In the genomic region with DNA sequence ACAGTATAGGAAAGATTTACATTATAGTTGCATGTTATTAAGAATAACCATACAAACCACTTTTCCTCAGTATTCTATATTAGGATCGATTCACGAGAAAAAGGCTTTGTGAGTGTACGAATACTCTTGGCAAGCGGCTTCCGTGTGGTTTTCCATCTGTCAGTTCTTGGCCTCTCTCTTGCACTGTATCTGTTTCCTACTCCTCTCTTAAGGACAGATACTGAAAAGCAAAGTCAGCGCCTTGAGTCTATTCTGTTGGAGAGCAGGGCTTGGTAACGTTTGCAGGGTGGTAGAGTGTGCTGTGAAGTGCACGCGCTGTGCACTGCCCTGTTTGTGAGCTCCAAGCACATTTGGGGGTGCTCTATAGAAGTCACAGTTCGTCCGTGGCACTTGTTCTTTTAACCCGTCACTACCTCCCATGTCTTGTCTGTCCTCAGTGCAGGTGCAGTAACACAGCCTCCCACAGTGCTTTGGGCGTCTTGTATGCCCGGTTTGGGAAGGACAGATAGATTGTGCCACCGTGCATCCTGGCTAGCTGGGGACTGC, we compare ENCODE assay signal across 21 mouse cellular contexts. TPM values are rescaled to one million over a fixed set of nuclear protein-coding genes. Genes with fewer than 3 reads are reported as not detected.
DNase-seq lines count a peak whose midpoint lies in the region; ATAC-seq and TF ChIP-seq lines count a peak whose summit lies in the region.
"Had no signal": no experiment of that assay in that cellular context is flagged by ENCODE, and none has a peak within 500 bp of the region (broad histone marks: within the 10 kb centered on the region; RNA-seq: fewer than 3 reads in every experiment).

No protein-coding gene starts in this region.

- H3K36me3 ChIP-seq in forebrain, embryonic 15.5 days: peaks cover 33% of the 10 kb centered on the region
- H3K36me3 ChIP-seq in forebrain, embryonic 12.5 days (replicated peaks): peaks cover 57% of the 10 kb centered on the region
- peaks cover 95% of the 10 kb centered on the region for H3K36me3 ChIP-seq in G1E (replicated peaks)

- no peak for DNase-seq in cerebellum, adult 11-12 months
- DNase-seq in G1E (ENCODE audit: low spot score): no peak
- peak; percentile 59 to 66 for DNase-seq in cerebellum, postnatal 25 days
- DNase-seq in heart, postnatal 14 days: no peak
- DNase-seq in lung, adult 18-20 months: no peak
- DNase-seq: adrenal gland, postnatal 10 days; heart, postnatal 4 days; kidney, adult 18-20 months; kidney, postnatal 4 days; liver, embryonic 13.5 days had no signal

- H3K9ac ChIP-seq in forebrain, embryonic 15.5 days (replicated peaks): no peak overlapping the region
- H3K9ac ChIP-seq in forebrain, embryonic 12.5 days: no peak overlapping the region
- H3K9ac ChIP-seq: heart, embryonic 15.5 days; hindbrain, embryonic 14.5 days; liver, embryonic 13.5 days; midbrain, embryonic 13.5 days had no signal

- H3K4me3 ChIP-seq in forebrain, embryonic 15.5 days: no peak overlapping the region
- no peak overlapping the region for H3K4me3 ChIP-seq in forebrain, embryonic 12.5 days (replicated peaks)
- H3K4me3 ChIP-seq in G1E (ENCODE audit: low read depth, low read length): peak overlapping the region; percentile 1; the same call in 1 of the 2 replicates
- H3K4me3 ChIP-seq: heart, embryonic 15.5 days; left cerebral cortex, adult 2 months; liver, embryonic 13.5 days; midbrain, embryonic 13.5 days had no signal

- H3K4me2 ChIP-seq in forebrain, embryonic 15.5 days (replicated peaks): no peak overlapping the region
- no peak overlapping the region for H3K4me2 ChIP-seq in forebrain, embryonic 12.5 days
- H3K4me2 ChIP-seq: heart, embryonic 15.5 days; hindbrain, embryonic 14.5 days; liver, embryonic 13.5 days; midbrain, embryonic 13.5 days had no signal

- intact Hi-C loops in heart, postnatal 14 days (cut with DNase I): no loop called here

- TF ChIP-seq CTCF in G1E (IDR thresholded peaks at IDR 0.05; ENCODE audit: low read depth, low read length): no peak

- H3K27me3 ChIP-seq in forebrain, embryonic 15.5 days: no peaks in the 10 kb centered on the region
- no peaks in the 10 kb centered on the region for H3K27me3 ChIP-seq in forebrain, embryonic 12.5 days
- no peaks in the 10 kb centered on the region for H3K27me3 ChIP-seq in G1E (ENCODE audit: insufficient read depth, low read length)
- H3K27me3 ChIP-seq: heart, embryonic 15.5 days; liver, embryonic 13.5 days; midbrain, embryonic 13.5 days had no signal

- ATAC-seq in cerebellum, adult (ENCODE audit: insufficient number of reproducible peaks, low FRiP score, low TSS enrichment): peak; percentile 56
- no peak; the same call in 1 of the 2 replicates for ATAC-seq in forebrain, embryonic 15.5 days (replicated peaks)
- ATAC-seq in forebrain, embryonic 12.5 days (ENCODE audit: low FRiP score): no peak
- no peak for ATAC-seq in G1E (ENCODE audit: extremely low read depth, insufficient number of reproducible peaks, low FRiP score, poor library complexity, severe bottlenecking)
- ATAC-seq: inflammation-experienced regulatory T-cells, adult 6 months; lung, postnatal 0 days; midbrain, embryonic 13.5 days had no signal

- H3K9me3 ChIP-seq in forebrain, embryonic 15.5 days: no peaks in the 10 kb centered on the region
- H3K9me3 ChIP-seq in forebrain, embryonic 12.5 days: no peaks in the 10 kb centered on the region
- no peaks in the 10 kb centered on the region for H3K9me3 ChIP-seq in G1E (replicated peaks)
- H3K9me3 ChIP-seq: heart, embryonic 15.5 days; liver, embryonic 13.5 days; midbrain, embryonic 13.5 days had no signal

- H3K4me1 ChIP-seq in forebrain, embryonic 15.5 days: peaks cover 9% of the 10 kb centered on the region
- peaks cover 6% of the 10 kb centered on the region for H3K4me1 ChIP-seq in forebrain, embryonic 12.5 days
- peaks cover 33% of the 10 kb centered on the region for H3K4me1 ChIP-seq in G1E (ENCODE audit: insufficient read depth, low read depth, low read length)

- peak overlapping the region; percentile 57 for H3K27ac ChIP-seq in forebrain, embryonic 15.5 days (replicated peaks)
- H3K27ac ChIP-seq in forebrain, embryonic 12.5 days: no peak overlapping the region
- H3K27ac ChIP-seq: hindbrain, embryonic 14.5 days; left cerebral cortex, adult 2 months; liver, embryonic 13.5 days; macrophage; midbrain, embryonic 13.5 days; stomach, postnatal 0 days had no signal

- 85% methylated on average over 15 of the region's 15 CpGs for WGBS in forebrain, embryonic 15.5 days
- 93% methylated on average over 15 of the region's 15 CpGs for WGBS in forebrain, embryonic 12.5 days

RNA-seq across cellular contexts. Expression of a gene that starts 15.6 kb away (rescaled TPM):
- polyA plus RNA-seq in forebrain, embryonic 15.5 days (2015; fragmentation: Nextera tagmentation; extraction: Ambion mirVana): 24.0 and 25.1 TPM in 2 replicates
- polyA plus RNA-seq in forebrain, embryonic 12.5 days (2016; fragmentation: Nextera tagmentation; extraction: Ambion mirVana): 33.7 and 34.6 TPM in 2 replicates
- total RNA-seq in G1E (2014; fragmentation: Nextera tagmentation) (64.0 and 74.2 TPM in 2 replicates), G1E (2017) (53.4 and 58.6 TPM in 2 replicates)
- 12.8 and 13.7 TPM in 2 replicates for polyA plus RNA-seq in G1E (2012)
- 10 to 100 TPM in 1 of 2 experiments, 1 to 10 TPM in 1; 8.9 to 11.0 TPM for total RNA-seq in heart, postnatal 14 days (2021)

RNA-seq across cellular contexts. Expression of a gene that starts 29.5 kb away (rescaled TPM):
- polyA plus RNA-seq in forebrain, embryonic 15.5 days (2015; fragmentation: Nextera tagmentation; extraction: Ambion mirVana): 4.0 TPM in 2 replicates
- polyA plus RNA-seq in forebrain, embryonic 12.5 days (2016; fragmentation: Nextera tagmentation; extraction: Ambion mirVana): 4.6 and 5.5 TPM in 2 replicates
- total RNA-seq in G1E (2014; fragmentation: Nextera tagmentation) (27.6 and 40.9 TPM in 2 replicates), G1E (2017) (14.7 and 16.7 TPM in 2 replicates)
- 20.5 and 27.5 TPM in 2 replicates for polyA plus RNA-seq in G1E (2012)
- total RNA-seq in heart, postnatal 14 days (2021): 1 to 10 TPM; 4.0 to 4.7 TPM

Comparison
In these comparisons a context has a peak if more than half of its experiments do, and no peak if none do; other contexts are left out.
1. DNase-seq: peak in cerebellum, postnatal 25 days (2 of 2); none in cerebellum, adult 11-12 months (single experiment), G1E (single experiment), heart, postnatal 14 days (0 of 2) and lung, adult 18-20 months (0 of 2).